Mouse (Mus musculus) neural tube, embryonic 11.5 days (tissue): ENCODE measurements at regions not wholly inside any gene's neighbourhood (a gene's known extent, or its start where the extent isn't known, plus 50 kb on each side); places are given as distances from the start of the nearest gene placed in this dataset.
"Not testable (repeated sequence)": the region's sequence is repeated elsewhere in the genome, so short reads cannot be mapped to it uniquely, and the experiment has no call there.

Source experiments
- ATAC-seq: fragments of 200-750 bp; cut with Nextera tagmentation; 2 replicates; pipeline ENCODE4 v1.8.0; 2017; ENCODE audit warnings: moderate number of reproducible peaks, mild to moderate bottlenecking, moderate TSS enrichment, moderate library complexity; ENCODE audit not compliant: insufficient read depth, low FRiP score, low TSS enrichment
- DNase-seq: peaks from one replicate; pipeline ENCODE4 v3.0.0-alpha.2; 2015; ENCODE audit warnings: low spot score
- H3K27ac ChIP-seq: fragments of 300-500 bp; sonication (generic); 2 replicates; pipeline ENCODE4 v1.5.1; 2014; ENCODE audit warnings: low read depth, mild to moderate bottlenecking, low read length
- H3K27me3 ChIP-seq: fragments of 300-500 bp; sonication (generic); 2 replicates; pipeline ENCODE4 v1.6.1; 2014; ENCODE audit warnings: mild to moderate bottlenecking, low read length, mixed read lengths; ENCODE audit not compliant: control insufficient read depth, insufficient read depth
- H3K36me3 ChIP-seq: fragments of 300-500 bp; sonication (generic); 2 replicates; pipeline ENCODE4 v1.6.1; 2014; ENCODE audit warnings: mild to moderate bottlenecking, low read length, moderate library complexity, mixed read lengths; ENCODE audit not compliant: control insufficient read depth, insufficient read depth
- H3K4me1 ChIP-seq: fragments of 300-500 bp; sonication (generic); 2 replicates; pipeline ENCODE4 v1.6.1; 2014; ENCODE audit warnings: low read length, mixed read lengths; ENCODE audit not compliant: control insufficient read depth, insufficient read depth
- H3K4me2 ChIP-seq: fragments of 300-500 bp; sonication (generic); 2 replicates; pipeline ENCODE4 v1.6.1; 2014; ENCODE audit warnings: low read depth, mild to moderate bottlenecking, moderate library complexity
- H3K4me3 ChIP-seq: fragments of 300-500 bp; sonication (generic); 2 replicates; pipeline ENCODE4 v1.5.1; 2014; ENCODE audit warnings: low read depth, low read length
- H3K9ac ChIP-seq: fragments of 300-500 bp; sonication (generic); 2 replicates; pipeline ENCODE4 v1.6.1; 2014; ENCODE audit warnings: mild to moderate bottlenecking, low read length
- H3K9me3 ChIP-seq: fragments of 300-500 bp; sonication (generic); 2 replicates; pipeline ENCODE4 v1.6.1; 2016; ENCODE audit warnings: low read length; ENCODE audit not compliant: control insufficient read depth
- WGBS: fragments of 180-500 bp; shearing (Covaris S2); extraction: QIAGEN DNeasy Blood & Tissue Kit; methylation state at CpG from one replicate; pipeline ENCODE4 v1.1.7; 2014; 5-methylcytosine and 5-hydroxymethylcytosine counted together

DNA sequence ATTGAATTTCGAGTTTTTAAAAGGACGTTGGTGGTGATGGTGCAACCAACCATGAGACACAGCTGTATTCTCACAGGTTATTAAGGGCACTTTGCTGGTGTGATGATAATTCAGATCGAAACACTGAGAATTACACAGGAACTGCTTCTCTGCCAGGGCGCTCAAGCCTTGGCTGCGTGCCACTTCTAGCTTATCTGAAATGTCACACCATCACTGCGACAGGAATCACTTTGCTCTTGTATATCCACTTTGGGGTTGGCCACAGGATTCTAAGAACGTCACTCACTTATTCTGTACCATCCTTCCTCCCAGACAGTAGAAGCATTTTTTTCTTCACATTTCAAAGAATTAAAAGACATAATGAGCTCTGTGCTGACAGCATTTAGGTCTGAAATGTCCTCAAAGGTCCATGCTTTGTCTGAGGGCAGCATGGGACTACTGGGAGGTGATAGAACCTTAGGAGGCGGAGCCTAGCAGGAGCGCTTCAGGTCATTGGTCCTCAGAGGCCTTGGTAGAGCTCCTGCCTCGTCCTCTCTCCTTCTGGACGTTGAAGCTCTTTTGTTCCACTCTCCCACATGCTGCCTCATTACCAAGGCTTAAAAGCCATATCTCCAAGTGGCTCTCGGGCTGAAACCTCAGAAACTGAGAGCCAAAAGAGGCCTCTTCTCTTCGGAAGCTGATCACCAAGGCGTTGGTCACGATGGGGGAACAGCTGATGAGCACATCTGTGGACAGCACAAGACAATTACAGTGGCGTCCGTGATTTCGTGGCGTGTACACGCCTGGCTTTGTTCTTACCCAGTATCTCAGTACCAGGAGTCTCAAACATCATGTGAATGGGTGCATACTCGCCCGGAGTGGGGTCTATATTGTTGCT, 167.7 kb downstream of the Enc1 start:
- WGBS: 84% methylated on average over 22 of the region's 22 CpGs
- Histone ChIP-seq H3K9me3 (peaks cover 2% of the 10 kb centered on the region; the same call in 1 of the 2 replicates), H3K4me3 (no peak overlapping the region), H3K4me1 (no peaks in the 10 kb centered on the region), H3K27ac (no peak overlapping the region), H3K36me3 (no peaks in the 10 kb centered on the region), H3K4me2 (no peak overlapping the region), H3K27me3 (no peaks in the 10 kb centered on the region), H3K9ac (no peak overlapping the region)
- DNase-seq (no peak), ATAC-seq (no peak)

GRCm38 (mm10) chr13:97407773-97408172, 166.9 kb downstream of the Enc1 start:
- Histone ChIP-seq H3K9ac (no peak overlapping the region), H3K4me1 (no peaks in the 10 kb centered on the region), H3K4me2 (no peak overlapping the region), H3K9me3 (peaks cover 2% of the 10 kb centered on the region; the same call in 1 of the 2 replicates), H3K27me3 (no peaks in the 10 kb centered on the region), H3K27ac (no peak overlapping the region), H3K4me3 (no peak overlapping the region), H3K36me3 (no peaks in the 10 kb centered on the region)
- ATAC-seq (no peak), DNase-seq (no peak)
- 39% methylated on average over 2 of the region's 2 CpGs for WGBS

GRCm38 (mm10) chr13:97406678-97407077, 165.8 kb downstream of the Enc1 start:
- Histone ChIP-seq H3K9me3 (peaks cover 2% of the 10 kb centered on the region; the same call in 1 of the 2 replicates), H3K4me1 (no peaks in the 10 kb centered on the region), H3K27ac (no peak overlapping the region), H3K4me3 (no peak overlapping the region), H3K36me3 (no peaks in the 10 kb centered on the region), H3K27me3 (no peaks in the 10 kb centered on the region), H3K9ac (no peak overlapping the region), H3K4me2 (no peak overlapping the region)
- WGBS: 31% methylated on average over 7 of the region's 7 CpGs
- ATAC-seq (no peak), DNase-seq (no peak)

DNA sequence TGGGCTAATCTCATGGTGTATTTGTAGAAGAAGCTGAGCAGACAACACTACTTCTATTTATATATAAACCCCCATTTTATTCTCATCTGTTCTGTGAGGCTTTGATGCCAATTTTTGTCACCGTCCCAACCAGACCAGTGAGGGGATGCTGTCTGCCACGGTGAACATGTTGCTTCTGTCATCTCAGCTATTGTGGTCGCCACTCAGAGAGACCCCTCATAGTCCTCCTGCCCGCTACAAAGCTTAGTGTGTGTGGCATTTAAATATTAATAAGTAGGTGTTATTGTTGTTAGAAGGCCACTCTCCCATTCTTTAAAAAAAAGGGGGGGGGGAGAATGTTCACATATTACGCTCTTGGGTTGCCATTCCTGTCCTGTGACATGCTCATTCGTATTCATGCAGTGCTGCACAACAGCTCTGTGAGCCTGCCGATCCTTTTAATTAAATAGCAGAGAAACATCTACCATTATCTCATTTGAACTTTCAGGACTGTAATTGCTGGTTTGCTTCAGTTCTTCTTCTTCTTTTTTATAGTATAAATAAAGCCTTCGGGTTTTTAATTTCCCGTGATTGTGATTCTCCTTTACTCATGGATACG, 161.4 kb downstream of the Enc1 start:
- ATAC-seq: no peak
- Histone ChIP-seq H3K9ac (no peak overlapping the region), H3K36me3 (no peaks in the 10 kb centered on the region), H3K27ac (no peak overlapping the region), H3K4me2 (no peak overlapping the region), H3K4me3 (no peak overlapping the region), H3K4me1 (no peaks in the 10 kb centered on the region), H3K9me3 (peaks cover 2% of the 10 kb centered on the region; the same call in 1 of the 2 replicates), H3K27me3 (no peaks in the 10 kb centered on the region)
- WGBS: 83% methylated on average over 10 of the region's 10 CpGs
- DNase-seq: no peak

- no peaks in the 10 kb centered on the region for H3K36me3 ChIP-seq
- 86% methylated on average over 7 of the region's 7 CpGs for WGBS
- no peak overlapping the region for H3K4me3 ChIP-seq
- no peaks in the 10 kb centered on the region for H3K4me1 ChIP-seq
- no peak overlapping the region for H3K4me2 ChIP-seq
- no peak for DNase-seq
- H3K27ac ChIP-seq: no peak overlapping the region
- no peak for ATAC-seq
- H3K9ac ChIP-seq: no peak overlapping the region
- H3K27me3 ChIP-seq: no peaks in the 10 kb centered on the region
- peaks cover 2% of the 10 kb centered on the region; the same call in 1 of the 2 replicates for H3K9me3 ChIP-seq
Observed at GRCm38 (mm10) chr13:97401620-97402019, 160.7 kb downstream of the Enc1 start.

DNA sequence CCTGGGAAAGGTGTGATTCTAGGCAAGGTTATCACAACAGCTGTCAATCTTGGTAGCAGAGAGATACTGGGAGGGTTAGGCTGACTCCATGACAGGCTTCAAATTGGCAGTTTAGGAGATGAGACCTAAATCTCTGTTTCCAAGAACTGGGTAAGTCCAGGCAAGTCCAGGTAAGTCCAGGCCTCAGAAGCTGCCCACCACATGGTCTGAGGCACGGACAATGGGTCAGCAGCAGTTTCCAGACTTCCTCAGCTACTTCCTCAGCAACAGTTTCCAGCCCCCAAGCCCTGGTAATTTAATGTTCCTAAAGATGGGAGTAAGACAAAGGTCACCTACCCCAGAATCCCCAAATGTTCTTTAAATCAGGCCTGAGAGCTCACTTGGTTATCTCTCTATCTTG, 157.1 kb downstream of the Enc1 start:
- no peak overlapping the region for H3K27ac ChIP-seq
- no peak overlapping the region for H3K4me3 ChIP-seq
- no peaks in the 10 kb centered on the region for H3K27me3 ChIP-seq
- no peak for DNase-seq
- H3K4me2 ChIP-seq: no peak overlapping the region
- H3K9me3 ChIP-seq: no peaks in the 10 kb centered on the region
- H3K9ac ChIP-seq: no peak overlapping the region
- 78% methylated on average over 1 of the region's 1 CpGs for WGBS
- H3K4me1 ChIP-seq: no peaks in the 10 kb centered on the region
- no peak for ATAC-seq
- no peaks in the 10 kb centered on the region for H3K36me3 ChIP-seq

GRCm38 (mm10) chr13:97396899-97397640, 156.2 kb downstream of the Enc1 start:
- Histone ChIP-seq H3K9me3 (no peaks in the 10 kb centered on the region), H3K27me3 (no peaks in the 10 kb centered on the region), H3K9ac (no peak overlapping the region), H3K4me3 (no peak overlapping the region), H3K4me2 (no peak overlapping the region), H3K27ac (no peak overlapping the region), H3K4me1 (no peaks in the 10 kb centered on the region), H3K36me3 (no peaks in the 10 kb centered on the region)
- 92% methylated on average over 3 of the region's 3 CpGs for WGBS
- DNase-seq (no peak), ATAC-seq (no peak)

DNA sequence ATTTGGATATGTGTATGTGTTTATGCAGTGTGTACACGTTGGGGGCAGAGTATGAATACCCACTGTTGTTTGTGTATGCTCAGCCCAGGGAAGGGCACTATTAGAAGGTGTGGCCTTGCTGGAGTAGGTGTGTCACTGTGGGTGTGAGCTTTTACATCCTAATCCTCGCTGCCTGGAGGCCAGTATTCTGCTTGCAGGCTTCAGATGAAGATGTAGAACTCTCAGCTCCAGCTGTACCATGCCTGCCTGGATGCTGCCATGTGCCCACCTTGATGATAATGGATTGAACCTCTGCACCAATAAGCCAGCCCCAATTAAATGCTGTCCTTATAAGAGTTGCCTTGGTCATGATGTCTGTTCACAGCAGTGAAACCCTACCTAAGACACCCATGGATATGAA, 155.4 kb downstream of the Enc1 start:
- not testable (repeated sequence) for H3K4me1 ChIP-seq, H3K9ac ChIP-seq, H3K9me3 ChIP-seq, H3K4me3 ChIP-seq, DNase-seq, H3K27me3 ChIP-seq, ATAC-seq, H3K36me3 ChIP-seq, H3K4me2 ChIP-seq, H3K27ac ChIP-seq
- 80% methylated on average over 2 of the region's 2 CpGs for WGBS
